Mouse (Mus musculus): ENCODE measurements around the gene Gm49325. TPM values are rescaled to one million over a fixed set of nuclear protein-coding genes. Genes with fewer than 3 reads are reported as not detected.

Gm49325 gene
- polyA plus RNA-seq, 1 experiment from 2014 or later: 4.6 TPM

DNA sequence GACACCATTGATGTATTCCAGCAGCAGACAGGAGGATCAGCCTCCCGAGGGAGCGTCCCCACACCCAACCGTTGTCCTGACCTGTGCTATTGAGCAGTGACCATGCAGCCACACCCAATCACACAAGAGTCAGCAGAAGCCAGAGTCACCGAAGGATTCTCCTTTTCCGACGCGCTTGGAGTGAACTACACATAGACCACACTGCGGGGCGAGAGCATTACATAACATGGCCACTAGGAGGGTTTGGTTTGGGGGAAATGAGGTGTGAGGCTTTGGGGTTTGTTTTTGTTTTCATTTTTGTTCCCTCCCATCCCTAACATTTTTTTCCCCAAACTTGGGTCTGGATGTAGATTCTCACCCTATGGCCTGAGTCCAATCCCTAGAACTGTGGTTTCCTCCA lies 10.2 kb downstream of the Gm49325 start:
- H3K4me1 ChIP-seq (ENCODE audit: control insufficient read depth, insufficient read depth, low read length): peaks cover 6% of the 10 kb centered on the region

DNA sequence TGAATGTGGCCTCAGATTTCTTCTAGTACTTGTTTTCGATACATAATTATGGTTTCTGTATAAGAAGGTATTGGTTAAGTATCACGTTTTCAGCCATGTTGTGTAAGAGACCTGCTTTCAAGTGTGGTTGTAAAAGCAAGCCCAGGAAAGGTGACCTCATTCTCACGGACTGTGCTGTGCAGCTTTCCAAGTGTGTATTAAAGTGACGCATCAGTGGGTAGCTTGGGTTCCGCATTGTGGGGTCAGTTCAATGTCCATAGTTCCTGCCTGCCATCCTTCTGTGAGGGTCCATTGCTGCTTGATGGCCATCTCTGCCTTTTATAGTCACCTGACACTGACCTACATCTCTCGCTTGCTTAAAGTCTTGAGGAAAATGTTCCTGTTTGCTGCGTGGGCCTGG lies 10.9 kb downstream of the Gm49325 start:
- no peaks in the 10 kb centered on the region for H3K9me3 ChIP-seq (replicated peaks; ENCODE audit: control insufficient read depth, low read length)
- no peak for ATAC-seq (replicated peaks; ENCODE audit: extremely low read depth, insufficient read depth, low FRiP score)
- 91% methylated on average over 7 of the region's 7 CpGs for WGBS
- peaks cover 10% of the 10 kb centered on the region for H3K4me1 ChIP-seq (ENCODE audit: control insufficient read depth, insufficient read depth, low read length)
- peaks cover 30% of the 10 kb centered on the region for H3K36me3 ChIP-seq (ENCODE audit: control insufficient read depth, insufficient read depth)
- no peak overlapping the region for H3K9ac ChIP-seq (ENCODE audit: low read length)
- H3K4me2 ChIP-seq (ENCODE audit: low read depth, low read length): no peak overlapping the region
- H3K27me3 ChIP-seq (ENCODE audit: control insufficient read depth, insufficient read depth, low read length): no peaks in the 10 kb centered on the region
- no peak overlapping the region for H3K27ac ChIP-seq (ENCODE audit: low read length)
- H3K4me3 ChIP-seq (ENCODE audit: low read length): no peak overlapping the region

More for the DNA sequence above, 10.2 kb downstream of the Gm49325 start:
- no peaks in the 10 kb centered on the region for H3K27me3 ChIP-seq (ENCODE audit: control insufficient read depth, insufficient read depth, low read length)
- ATAC-seq (replicated peaks; ENCODE audit: extremely low read depth, insufficient read depth, low FRiP score): no peak
- H3K27ac ChIP-seq (ENCODE audit: low read length): no peak overlapping the region
- no peaks in the 10 kb centered on the region for H3K9me3 ChIP-seq (replicated peaks; ENCODE audit: control insufficient read depth, low read length)
- no peak overlapping the region for H3K4me3 ChIP-seq (ENCODE audit: low read length)
- H3K9ac ChIP-seq (ENCODE audit: low read length): no peak overlapping the region
- peaks cover 36% of the 10 kb centered on the region for H3K36me3 ChIP-seq (ENCODE audit: control insufficient read depth, insufficient read depth)
- 86% methylated on average over 9 of the region's 9 CpGs for WGBS
- no peak overlapping the region for H3K4me2 ChIP-seq (ENCODE audit: low read depth, low read length)

DNA sequence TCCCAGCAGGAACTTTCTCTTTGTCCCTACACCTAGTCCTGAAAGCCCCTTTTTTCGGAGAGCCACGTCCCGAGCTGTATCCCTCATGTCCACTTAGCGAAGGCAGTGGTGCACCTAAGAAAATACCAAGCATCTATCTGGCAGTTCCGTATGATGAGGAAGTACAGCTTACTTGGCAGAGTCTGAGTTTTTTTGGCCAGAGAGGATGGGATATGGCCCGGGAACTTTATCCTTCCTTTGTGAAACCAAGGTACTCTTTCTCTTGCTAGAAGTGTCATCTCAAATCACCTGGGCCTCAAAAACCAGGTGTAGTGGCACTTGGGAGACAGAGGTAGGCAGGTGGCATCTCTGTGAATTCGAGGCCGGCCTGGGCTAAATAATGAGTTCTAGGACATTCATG lies 15.5 kb downstream of the Gm49325 start:
- Histone ChIP-seq H3K4me2 (ENCODE audit: low read depth, low read length) (peak overlapping the region; percentile 79), H3K4me1 (ENCODE audit: control insufficient read depth, insufficient read depth, low read length) (peaks cover 33% of the 10 kb centered on the region), H3K4me3 (ENCODE audit: low read length) (peak overlapping the region; percentile 88), H3K27me3 (ENCODE audit: control insufficient read depth, insufficient read depth, low read length) (no peaks in the 10 kb centered on the region), H3K9me3 (replicated peaks; ENCODE audit: control insufficient read depth, low read length) (no peaks in the 10 kb centered on the region), H3K9ac (ENCODE audit: low read length) (peak overlapping the region; percentile 98), H3K27ac (ENCODE audit: low read length) (peak overlapping the region; percentile 86), H3K36me3 (ENCODE audit: control insufficient read depth, insufficient read depth) (peaks cover 9% of the 10 kb centered on the region)
- 72% methylated on average over 8 of the region's 8 CpGs for WGBS
- no peak for ATAC-seq (replicated peaks; ENCODE audit: extremely low read depth, insufficient read depth, low FRiP score)

DNA sequence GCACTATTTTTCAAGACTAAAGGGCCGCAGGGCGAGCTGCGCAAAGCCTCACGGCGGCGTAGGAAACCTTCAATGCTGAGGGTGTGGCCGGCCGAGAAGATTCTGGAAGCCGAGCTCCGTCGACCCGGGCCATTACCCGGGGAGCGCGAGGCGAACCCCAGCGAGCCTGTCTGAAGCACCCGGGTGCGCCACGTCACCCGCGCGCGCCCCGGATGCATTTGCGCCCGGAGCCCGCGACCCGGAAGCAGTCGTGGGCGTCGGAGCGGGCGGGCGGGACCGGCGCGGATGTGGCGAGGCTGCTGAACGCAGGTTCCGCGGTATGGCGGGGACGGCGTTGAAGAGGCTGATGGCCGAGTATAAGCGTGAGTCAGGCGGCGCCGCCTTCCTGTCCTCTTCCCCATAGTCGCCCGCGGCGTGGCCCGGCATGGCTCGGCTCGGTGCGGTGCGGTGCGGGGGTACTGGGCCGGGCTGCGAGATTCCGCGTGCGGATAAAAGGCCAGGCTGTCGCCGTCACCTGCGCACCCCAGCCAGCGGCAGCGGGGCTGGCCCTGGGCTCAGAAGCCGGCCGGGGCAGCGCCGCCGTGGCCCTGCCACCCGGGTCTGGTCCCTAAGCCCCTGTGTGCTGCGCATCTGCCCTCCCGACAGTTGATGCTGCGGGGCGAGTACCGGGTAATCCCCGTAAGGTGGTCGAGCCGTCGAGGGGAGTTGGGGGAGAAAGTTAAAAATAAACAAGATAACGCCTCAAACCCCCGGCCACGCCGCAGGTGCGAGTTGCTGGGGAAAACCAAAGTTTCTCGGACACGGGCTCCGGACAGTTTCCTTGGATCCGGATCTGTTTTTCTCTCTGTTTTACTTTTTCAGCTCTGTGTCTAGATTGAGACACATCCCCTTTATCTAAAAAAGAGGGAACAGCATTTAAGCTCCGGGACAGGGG lies 16.3 kb downstream of the Gm49325 start, which contains the start of gene Ube2g2:
Gene Ube2g2, plus strand, starts transcription at position 221 of the 934 bp plus-strand sequence.
- Histone ChIP-seq H3K9ac (ENCODE audit: low read length) (peak within 1 kb of the TSS; percentile 98), H3K36me3 (ENCODE audit: control insufficient read depth, insufficient read depth) (peaks cover 5% of the 10 kb centered on the region), H3K27ac (ENCODE audit: low read length) (peak within 1 kb of the TSS; percentile 86), H3K4me3 (ENCODE audit: low read length) (peak within 1 kb of the TSS; percentile 88), H3K9me3 (replicated peaks; ENCODE audit: control insufficient read depth, low read length) (no peaks in the 10 kb centered on the region), H3K4me1 (ENCODE audit: control insufficient read depth, insufficient read depth, low read length) (peaks cover 33% of the 10 kb centered on the region), H3K4me2 (ENCODE audit: low read depth, low read length) (peak within 1 kb of the TSS; percentile 79), H3K27me3 (ENCODE audit: control insufficient read depth, insufficient read depth, low read length) (no peaks in the 10 kb centered on the region)
- ATAC-seq (replicated peaks; ENCODE audit: extremely low read depth, insufficient read depth, low FRiP score): peak; percentile 84
- WGBS: under 1% methylated on average over 96 of the region's 96 CpGs

DNA sequence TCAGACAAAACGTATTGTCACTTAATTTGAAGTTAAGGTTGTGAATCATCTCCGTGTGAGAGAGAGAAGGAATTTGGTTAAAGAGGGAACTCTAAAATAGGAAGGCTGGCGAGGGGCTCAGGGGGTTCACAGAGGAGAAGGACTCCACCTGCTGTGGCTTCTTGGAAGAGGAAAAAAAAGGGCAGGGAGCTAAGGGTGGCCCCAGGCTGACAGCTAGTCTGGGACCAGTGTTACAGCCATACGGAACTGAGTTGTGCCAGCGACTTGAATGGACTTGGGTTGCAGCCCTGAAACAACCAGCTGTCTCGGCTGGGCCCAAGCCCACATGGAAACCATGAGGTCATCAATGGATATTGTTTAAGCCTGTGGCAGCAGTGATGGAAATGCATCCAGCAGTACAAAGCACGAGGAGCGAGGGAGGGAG lies 17.1 kb downstream of the Gm49325 start:
- H3K4me1 ChIP-seq (ENCODE audit: control insufficient read depth, insufficient read depth, low read length): peaks cover 33% of the 10 kb centered on the region
- peak overlapping the region; percentile 79 for H3K4me2 ChIP-seq (ENCODE audit: low read depth, low read length)
- H3K9me3 ChIP-seq (replicated peaks; ENCODE audit: control insufficient read depth, low read length): no peaks in the 10 kb centered on the region
- H3K9ac ChIP-seq (ENCODE audit: low read length): peak overlapping the region; percentile 98
- peak; percentile 13; the same call in 1 of the 2 replicates for ATAC-seq (replicated peaks; ENCODE audit: extremely low read depth, insufficient read depth, low FRiP score)
- H3K27ac ChIP-seq (ENCODE audit: low read length): peak overlapping the region; percentile 86
- 11% methylated on average over 8 of the region's 8 CpGs for WGBS
- no peaks in the 10 kb centered on the region for H3K27me3 ChIP-seq (ENCODE audit: control insufficient read depth, insufficient read depth, low read length)
- peak overlapping the region; percentile 88 for H3K4me3 ChIP-seq (ENCODE audit: low read length)
- 0 out of 2 replicates have a peak, but pooled peaks cover 3% of the 10 kb centered on the region for H3K36me3 ChIP-seq (ENCODE audit: control insufficient read depth, insufficient read depth)

DNA sequence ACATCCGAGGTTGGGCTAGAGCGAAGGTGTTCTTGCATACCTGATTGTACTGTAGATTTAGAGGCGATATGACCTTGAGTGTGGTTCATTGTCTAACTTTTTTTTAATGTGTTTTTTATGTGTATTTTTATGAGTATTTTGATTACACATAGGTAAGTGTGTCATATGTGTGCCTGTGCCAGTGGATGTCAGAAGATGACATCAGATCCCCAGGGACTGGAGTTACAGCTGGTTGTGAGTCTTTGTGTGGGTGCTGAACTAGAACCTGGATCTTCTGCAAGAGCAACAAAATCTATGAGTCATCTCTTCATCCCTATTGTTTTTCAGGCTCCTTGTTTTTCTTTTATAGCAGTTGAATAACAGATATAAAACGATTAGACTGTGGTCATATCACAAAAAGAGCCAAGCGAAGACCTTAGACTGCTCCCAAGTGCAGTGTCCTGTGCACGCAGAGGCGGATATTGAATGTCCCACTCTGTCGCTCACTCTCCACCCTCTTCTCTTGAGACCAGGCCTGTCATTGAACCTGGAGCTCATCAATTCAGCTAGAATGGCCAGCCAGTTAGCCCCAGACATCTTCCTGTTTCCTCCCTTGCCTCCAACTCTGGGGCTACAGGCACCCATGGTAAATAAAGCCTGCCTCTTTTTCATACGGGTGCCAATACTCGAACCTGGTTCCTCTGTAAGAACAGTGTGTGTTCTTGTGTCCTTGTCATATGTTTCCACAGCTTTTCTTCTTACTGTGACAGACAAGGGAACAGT lies 17.8 kb downstream of the Gm49325 start:
- peak overlapping the region; percentile 77 for H3K27ac ChIP-seq (ENCODE audit: low read length)
- H3K9ac ChIP-seq (ENCODE audit: low read length): peak overlapping the region; percentile 46; the same call in 1 of the 2 replicates
- ATAC-seq (replicated peaks; ENCODE audit: extremely low read depth, insufficient read depth, low FRiP score): no peak
- H3K4me1 ChIP-seq (ENCODE audit: control insufficient read depth, insufficient read depth, low read length): peaks cover 33% of the 10 kb centered on the region
- no peaks in the 10 kb centered on the region for H3K27me3 ChIP-seq (ENCODE audit: control insufficient read depth, insufficient read depth, low read length)
- H3K36me3 ChIP-seq (ENCODE audit: control insufficient read depth, insufficient read depth): no peaks in the 10 kb centered on the region
- no peaks in the 10 kb centered on the region for H3K9me3 ChIP-seq (replicated peaks; ENCODE audit: control insufficient read depth, low read length)
- WGBS: 80% methylated on average over 10 of the region's 10 CpGs
- no peak overlapping the region for H3K4me3 ChIP-seq (ENCODE audit: low read length)
- H3K4me2 ChIP-seq (ENCODE audit: low read depth, low read length): peak overlapping the region; percentile 79

DNA sequence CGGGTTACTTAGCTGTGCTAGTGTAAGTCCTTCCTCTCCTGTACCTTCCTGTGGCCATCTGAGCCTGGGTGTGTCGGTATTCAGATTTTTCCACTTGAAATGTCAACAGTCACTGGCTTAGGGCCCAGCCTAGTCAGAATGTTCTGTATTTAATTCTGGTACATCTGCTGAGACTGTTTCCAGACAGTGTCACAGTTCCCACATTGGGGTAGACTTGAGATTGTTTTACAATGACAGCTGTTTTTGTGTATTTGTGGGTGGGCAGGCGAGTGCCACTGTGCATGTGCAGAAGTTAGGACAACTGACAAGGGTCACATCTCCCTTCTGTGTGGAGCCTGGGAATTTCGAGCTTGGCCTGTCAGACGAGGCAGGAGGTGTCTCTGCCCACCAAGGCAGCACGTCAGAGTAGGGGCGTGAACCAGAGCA lies 18.6 kb downstream of the Gm49325 start:
- no peaks in the 10 kb centered on the region for H3K27me3 ChIP-seq (ENCODE audit: control insufficient read depth, insufficient read depth, low read length)
- H3K27ac ChIP-seq (ENCODE audit: low read length): peak overlapping the region; percentile 77
- no peak overlapping the region for H3K4me3 ChIP-seq (ENCODE audit: low read length)
- no peaks in the 10 kb centered on the region for H3K9me3 ChIP-seq (replicated peaks; ENCODE audit: control insufficient read depth, low read length)
- peak overlapping the region; percentile 46; the same call in 1 of the 2 replicates for H3K9ac ChIP-seq (ENCODE audit: low read length)
- peaks cover 33% of the 10 kb centered on the region for H3K4me1 ChIP-seq (ENCODE audit: control insufficient read depth, insufficient read depth, low read length)
- WGBS: 47% methylated on average over 7 of the region's 7 CpGs
- H3K4me2 ChIP-seq (ENCODE audit: low read depth, low read length): peak overlapping the region; percentile 36; the same call in 1 of the 2 replicates
- H3K36me3 ChIP-seq (ENCODE audit: control insufficient read depth, insufficient read depth): no peaks in the 10 kb centered on the region
- peak; percentile 38; the same call in 1 of the 2 replicates for ATAC-seq (replicated peaks; ENCODE audit: extremely low read depth, insufficient read depth, low FRiP score)

DNA sequence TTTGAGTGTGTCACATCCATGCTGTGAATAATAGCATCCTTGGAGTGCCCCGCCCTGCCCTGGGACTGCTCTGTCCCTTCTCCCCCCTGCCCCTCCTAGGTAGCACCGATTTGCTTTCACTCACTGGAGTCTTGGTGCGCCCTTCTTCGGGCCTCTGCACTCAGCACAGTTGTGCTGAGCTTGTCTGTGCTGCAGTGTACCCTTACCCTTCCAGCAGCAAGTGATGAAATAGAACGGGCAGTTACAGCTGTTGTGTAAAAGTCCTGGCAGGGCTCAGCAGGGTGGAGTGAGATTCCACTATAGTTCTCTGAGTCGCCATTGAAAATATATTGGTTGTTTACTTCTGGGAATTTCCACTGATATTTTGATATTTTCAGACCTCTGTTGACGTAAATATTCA lies 20.0 kb downstream of the Gm49325 start:
- Histone ChIP-seq H3K4me2 (ENCODE audit: low read depth, low read length) (no peak overlapping the region), H3K36me3 (ENCODE audit: control insufficient read depth, insufficient read depth) (no peaks in the 10 kb centered on the region), H3K27me3 (ENCODE audit: control insufficient read depth, insufficient read depth, low read length) (no peaks in the 10 kb centered on the region), H3K9ac (ENCODE audit: low read length) (no peak overlapping the region), H3K4me1 (ENCODE audit: control insufficient read depth, insufficient read depth, low read length) (peaks cover 33% of the 10 kb centered on the region), H3K4me3 (ENCODE audit: low read length) (no peak overlapping the region), H3K27ac (ENCODE audit: low read length) (no peak overlapping the region), H3K9me3 (replicated peaks; ENCODE audit: control insufficient read depth, low read length) (no peaks in the 10 kb centered on the region)
- WGBS: 74% methylated on average over 7 of the region's 7 CpGs
- no peak for ATAC-seq (replicated peaks; ENCODE audit: extremely low read depth, insufficient read depth, low FRiP score)
